Mouse (Mus musculus): ENCODE data around the gene Hoxc9.

Hoxc9 gene

DNA sequence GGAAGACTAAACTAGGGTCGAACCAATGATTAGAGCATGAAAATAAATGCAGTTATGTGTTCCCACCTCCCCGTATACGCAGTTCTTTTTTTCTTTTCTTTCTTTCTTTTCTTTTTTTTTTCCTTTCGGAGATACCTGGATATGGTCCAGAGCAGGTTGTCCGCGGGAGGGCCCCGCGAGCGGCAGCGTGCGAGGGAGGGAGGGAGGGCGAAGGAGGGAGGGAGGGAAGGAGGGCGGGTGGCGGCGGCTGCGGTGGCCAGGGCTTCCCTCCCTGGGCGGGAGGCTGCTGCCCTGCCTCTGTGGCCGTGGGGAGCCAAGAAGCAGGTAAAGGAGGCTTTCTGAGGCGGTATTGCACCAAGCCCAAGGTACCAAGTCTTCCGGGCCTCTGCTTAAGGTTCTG is at the start of gene Hoxc9:
Gene Hoxc9, plus strand, starts transcription at position 269 of the 400 bp plus-strand sequence.
- CTCF ChIA-PET, result interaction anchor here (0.6 kb wide), 1 partner anchor 26 kb away, joined by 5 read pairs; no protein-coding TSS in a partner anchor

DNA sequence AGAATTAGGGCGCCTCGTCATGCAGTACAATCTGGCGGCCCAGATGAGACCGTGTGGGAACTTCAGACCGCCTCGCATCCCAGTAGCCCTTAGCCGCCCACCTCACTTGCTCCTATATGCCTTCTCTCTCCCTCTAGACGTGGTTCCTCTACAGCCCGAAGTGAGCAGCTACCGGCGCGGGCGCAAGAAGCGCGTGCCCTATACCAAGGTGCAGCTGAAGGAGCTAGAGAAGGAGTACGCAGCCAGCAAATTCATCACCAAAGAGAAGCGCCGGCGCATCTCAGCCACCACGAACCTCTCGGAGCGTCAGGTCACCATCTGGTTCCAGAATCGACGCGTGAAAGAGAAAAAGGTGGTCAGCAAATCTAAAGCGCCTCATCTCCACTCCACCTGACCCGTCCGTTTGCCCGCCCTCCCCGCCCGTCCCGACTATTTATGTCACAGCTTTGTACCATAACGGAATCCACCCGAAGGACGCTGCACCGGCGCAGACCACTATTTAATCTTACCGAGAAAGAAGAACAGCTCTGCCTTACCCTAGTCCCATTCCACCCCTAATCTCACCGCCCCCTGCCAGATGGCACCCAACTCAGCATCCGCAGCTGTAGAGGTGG is 49.1 kb upstream of the Hoxc9 start:
- CTCF ChIA-PET, result interaction anchor here (0.6 kb wide), 1 partner anchor 23 kb away, joined by 3 read pairs; no protein-coding TSS in a partner anchor

DNA sequence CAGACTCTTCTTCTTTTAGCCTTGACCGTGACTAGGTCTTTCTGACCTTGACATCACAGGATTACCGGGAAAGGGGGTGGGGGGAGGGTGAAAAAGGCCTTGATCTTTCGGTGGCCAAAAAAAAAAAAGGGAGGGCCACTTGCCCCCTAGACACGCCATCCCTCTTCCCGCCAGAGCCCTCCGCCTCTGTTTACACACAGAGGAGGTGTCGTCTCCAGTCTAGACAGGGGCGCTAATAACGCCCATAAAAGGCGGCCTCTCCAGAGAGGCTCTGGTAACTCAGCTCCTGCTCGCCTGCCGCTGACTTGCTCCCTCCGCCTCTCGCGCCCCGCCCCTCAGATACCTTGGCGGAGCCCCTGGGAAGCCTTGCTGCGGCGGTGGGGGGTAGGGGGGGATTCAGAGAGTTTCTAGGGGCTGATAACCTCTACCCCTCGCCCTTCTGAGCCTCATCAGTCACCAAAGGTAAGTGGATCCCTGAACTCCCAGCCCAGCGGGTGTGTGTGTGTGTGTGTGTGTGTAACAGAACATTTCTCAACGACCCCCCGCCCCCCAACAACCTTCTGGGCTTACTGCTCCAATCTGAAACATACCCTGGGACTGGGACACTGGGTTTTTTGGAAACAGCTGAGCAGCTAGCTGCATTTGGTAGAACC is 44.4 kb upstream of the Hoxc9 start:
- CTCF ChIA-PET, result no interaction called here

DNA sequence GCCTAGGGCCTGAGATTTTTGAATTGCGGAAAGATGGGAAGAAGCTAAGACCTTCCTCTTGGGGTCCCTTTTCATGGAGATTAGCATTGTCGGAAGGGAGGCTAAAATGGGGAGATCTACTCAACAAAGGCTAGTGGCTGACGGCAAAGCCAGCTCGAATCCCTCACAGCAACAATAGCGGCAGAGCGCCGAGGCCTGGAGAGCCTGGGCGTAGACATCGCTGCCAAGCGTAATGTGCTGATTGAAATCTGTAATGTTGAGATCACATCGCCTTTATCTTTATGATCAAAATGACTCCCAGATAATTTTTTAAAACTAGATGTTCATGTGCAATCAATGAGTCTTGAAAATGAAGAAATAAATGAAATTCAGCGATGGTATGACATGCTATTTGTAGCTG is 41.8 kb upstream of the Hoxc9 start:
- CTCF ChIA-PET, result no interaction called here

DNA sequence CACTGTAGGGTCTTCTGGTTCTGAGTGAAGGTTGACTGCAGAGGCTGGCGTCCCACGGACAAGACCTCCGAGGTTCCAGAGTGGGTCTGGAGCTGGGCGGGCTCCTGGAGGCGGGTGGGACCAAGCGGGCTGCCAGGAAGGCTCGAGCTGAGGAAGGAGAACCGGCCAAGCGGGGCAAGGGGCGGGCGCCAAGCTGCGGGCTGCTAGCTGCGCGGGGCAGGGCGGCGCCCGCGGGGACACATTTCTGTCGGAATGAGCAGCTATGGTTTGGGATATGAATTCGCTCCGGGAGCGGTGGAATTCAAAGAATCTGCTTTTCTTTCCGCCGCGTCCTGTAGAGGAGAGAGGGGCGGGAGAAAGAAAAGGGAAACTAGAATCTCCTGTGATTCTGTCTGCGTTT is 41.3 kb upstream of the Hoxc9 start:
- CTCF ChIA-PET, result no interaction called here

GRCm38 (mm10) chr15:102936279-102936972 is 39.8 kb upstream of the Hoxc9 start, which contains the start of gene Hoxc12:
TSS of gene Hoxc12 (plus strand) at chr15:102936757.
- CTCF ChIA-PET, result interaction anchor here (0.6 kb wide), 1 partner anchor 345 kb away, joined by 9 read pairs; no protein-coding TSS in a partner anchor

GRCm38 (mm10) chr15:102937036-102937666 is 39.1 kb upstream of the Hoxc9 start:
- CTCF ChIA-PET, result no interaction called here

DNA sequence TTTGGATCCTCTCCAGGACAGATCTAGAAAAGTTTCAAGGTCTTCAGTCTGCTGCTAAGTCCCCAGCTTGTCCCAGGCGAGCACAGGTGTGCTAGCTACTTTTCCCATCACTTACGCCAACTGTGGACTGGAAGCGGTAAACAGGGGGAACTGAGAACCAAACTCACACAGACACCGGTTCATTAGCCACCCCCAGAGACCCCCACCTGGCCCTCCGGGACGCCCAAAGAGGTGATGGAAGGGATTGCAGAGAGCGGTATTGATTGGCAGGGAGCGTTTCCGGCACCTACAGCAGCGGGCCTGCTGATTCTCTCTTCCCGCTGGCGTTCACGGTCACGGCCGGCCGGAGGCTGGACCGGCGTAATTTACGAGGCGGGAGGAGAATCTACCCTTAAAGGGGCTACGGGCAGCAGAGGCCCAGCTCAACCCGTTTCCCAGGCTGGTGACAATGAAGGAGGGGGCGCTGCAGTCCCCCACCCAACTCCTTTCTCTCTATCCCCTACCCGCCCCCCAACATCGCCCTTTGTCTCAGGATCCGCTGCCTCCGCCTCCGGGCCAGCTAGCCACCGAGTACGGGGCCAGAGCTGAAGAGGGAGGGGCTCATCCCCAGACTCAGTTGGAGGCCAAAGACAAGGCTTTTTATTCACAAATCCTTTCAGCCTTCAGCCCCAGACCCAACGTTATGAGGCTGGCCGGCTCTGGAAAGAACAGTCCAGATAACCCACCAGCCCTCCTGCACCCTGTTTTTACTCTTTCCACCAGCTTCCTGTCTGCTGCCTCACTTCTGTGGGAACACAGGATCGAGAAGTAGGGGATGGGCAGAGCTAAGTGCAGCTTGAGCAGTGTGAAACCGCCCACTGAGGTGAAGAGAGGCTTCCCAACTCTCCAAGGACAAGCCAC is 36.7 kb upstream of the Hoxc9 start:
- CTCF ChIA-PET, result no interaction called here

DNA sequence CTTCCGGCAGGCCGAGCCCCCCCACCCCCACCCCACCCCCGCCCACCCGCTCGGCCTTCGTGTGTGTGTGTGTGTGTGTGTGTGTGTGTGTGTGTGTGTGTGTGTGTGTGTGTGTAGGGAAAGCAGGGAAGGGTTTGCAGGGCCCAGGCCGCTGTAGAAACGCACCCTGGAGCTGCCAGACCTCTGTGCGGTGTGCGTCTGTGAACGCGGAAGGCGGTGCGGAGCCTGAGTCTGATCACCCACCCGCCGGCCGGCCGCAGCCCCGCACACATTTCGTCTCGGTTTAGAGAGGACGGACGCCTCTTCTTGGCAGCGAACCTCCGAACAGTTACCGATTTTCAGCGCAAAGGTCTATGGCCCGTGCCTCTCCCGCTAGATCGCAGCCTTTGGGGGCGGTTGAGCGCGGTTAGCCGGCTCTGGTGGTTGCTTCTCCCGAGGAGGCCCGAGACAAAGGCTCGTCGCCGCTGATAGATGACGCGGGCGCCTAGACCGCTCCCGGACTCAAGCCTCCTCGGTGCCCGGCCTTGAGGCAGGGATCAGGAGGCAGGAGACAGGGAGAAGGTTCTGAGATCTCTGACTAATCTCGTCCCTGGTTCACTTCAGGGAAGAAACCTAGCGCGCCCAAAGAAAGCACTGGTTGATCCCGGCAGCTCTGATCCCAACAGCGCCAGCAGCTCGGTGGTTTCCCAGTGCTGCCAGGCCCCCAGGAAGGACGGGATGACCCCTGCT is 33.3 kb upstream of the Hoxc9 start:
- CTCF ChIA-PET, result no interaction called here

GRCm38 (mm10) chr15:102943468-102943813 is 32.8 kb upstream of the Hoxc9 start:
- CTCF ChIA-PET, result no interaction called here

- CTCF ChIA-PET, result interaction anchor here (0.6 kb wide), 2 partner anchors 77 to 293 kb away, joined by 8 to 10 read pairs; no protein-coding TSS in a partner anchor
These were observed 30.8 kb upstream of the Hoxc9 start for GRCm38 (mm10) chr15:102945185-102946077.

- CTCF ChIA-PET, result no interaction called here
These were observed 29.0 kb upstream of the Hoxc9 start for GRCm38 (mm10) chr15:102947276-102947675.

- CTCF ChIA-PET, result interaction anchor here (0.5 kb wide), 1 partner anchor 287 kb away, joined by 4 read pairs; no protein-coding TSS in a partner anchor
These were observed 27.4 kb upstream of the Hoxc9 start for GRCm38 (mm10) chr15:102948842-102949241.

DNA sequence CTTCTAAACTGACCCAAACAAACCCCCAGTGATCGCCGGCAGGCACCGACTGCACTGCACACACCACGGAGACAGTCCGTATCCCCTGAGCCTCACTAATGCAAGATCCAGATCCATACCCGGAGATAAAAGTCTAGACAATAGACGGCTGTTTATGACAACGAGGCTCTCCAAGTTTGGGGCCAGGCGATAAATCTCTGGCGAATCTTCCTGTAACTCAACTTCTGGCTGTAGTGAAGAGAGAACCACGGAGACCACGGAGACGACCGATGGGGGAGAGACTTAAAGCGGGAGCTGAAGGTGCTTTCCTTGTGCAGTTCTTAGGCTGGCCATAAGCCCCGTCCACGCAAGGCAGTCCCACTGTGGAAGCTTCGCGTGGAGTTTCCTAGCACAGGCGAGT is 26.5 kb upstream of the Hoxc9 start:
- CTCF ChIA-PET, result interaction anchor here (0.5 kb wide), 1 partner anchor 287 kb away, joined by 4 read pairs; no protein-coding TSS in a partner anchor

DNA sequence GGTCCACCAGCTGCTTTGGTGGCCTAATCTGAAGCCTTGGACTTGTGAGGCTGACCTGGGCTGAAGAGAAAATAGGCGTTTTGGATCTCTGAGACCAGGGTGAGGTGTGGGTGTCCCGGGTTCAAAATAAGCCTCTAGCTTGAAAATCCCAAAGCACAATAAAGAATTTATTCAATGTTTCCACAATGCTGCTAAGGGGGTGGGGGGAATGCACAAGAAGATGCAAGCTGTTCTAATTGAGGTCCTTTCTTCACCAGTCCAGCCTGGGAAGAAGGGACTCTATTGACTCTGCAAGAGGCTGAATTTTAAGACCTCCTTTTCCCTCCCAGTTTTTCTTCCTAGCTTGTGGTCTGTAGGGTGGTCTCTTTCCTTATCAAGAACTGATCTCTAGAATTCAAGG is 25.4 kb upstream of the Hoxc9 start:
- CTCF ChIA-PET, result interaction anchor here (0.5 to 1.0 kb wide), 4 partner anchors 15 to 60 kb away, joined by 3 to 7 read pairs (median 4); no protein-coding TSS in a partner anchor

GRCm38 (mm10) chr15:102953561-102953960 is 22.7 kb upstream of the Hoxc9 start:
- CTCF ChIA-PET, result interaction anchor here (0.6 kb wide), 1 partner anchor 29 kb away, joined by 3 read pairs; no protein-coding TSS in a partner anchor

GRCm38 (mm10) chr15:102954192-102955006 is 21.8 kb upstream of the Hoxc9 start, which contains the start of gene Hoxc11:
TSS of gene Hoxc11 (plus strand) at chr15:102954427.
- CTCF ChIA-PET, result no interaction called here

DNA sequence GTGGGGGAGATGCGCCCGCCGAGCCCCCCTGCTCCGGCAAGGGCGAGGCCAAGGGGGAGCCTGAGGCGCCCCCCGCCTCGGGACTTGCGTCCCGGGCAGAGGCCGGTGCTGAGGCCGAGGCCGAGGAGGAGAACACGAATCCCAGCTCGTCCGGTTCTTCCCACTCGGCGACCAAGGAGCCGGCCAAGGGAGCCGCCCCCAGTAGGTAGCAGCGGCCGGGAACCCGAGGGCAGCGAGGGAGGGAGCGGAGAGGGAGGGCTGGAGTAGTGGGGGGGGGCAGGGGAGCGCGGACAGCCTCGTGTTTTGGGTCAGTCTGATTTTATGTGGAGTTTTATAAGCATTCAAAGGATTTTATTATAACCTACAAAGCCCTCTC is 21.2 kb upstream of the Hoxc9 start:
- CTCF ChIA-PET, result no interaction called here

Measured in spleen, embryonic (tissue).